Mouse (Mus musculus): ENCODE measurements at regions not wholly inside any gene's neighbourhood (a gene's known extent, or its start where the extent isn't known, plus 50 kb on each side); places are given as distances from the start of the nearest gene placed in this dataset.

- DNase-seq (ENCODE audit: low read depth, low spot score) = no peak
Observed at GRCm38 (mm10) chr4:90565909-90566308, 347.3 kb downstream of the Zfp352 start.

GRCm38 (mm10) chr4:90576139-90577082 is 357.8 kb downstream of the Zfp352 start:
- no peak for DNase-seq (ENCODE audit: low read depth, low spot score)

- no peak for DNase-seq (ENCODE audit: low read depth, low spot score)
Observed at GRCm38 (mm10) chr4:90598326-90598725, 379.7 kb downstream of the Zfp352 start.

GRCm38 (mm10) chr4:90608941-90609340 is 390.3 kb downstream of the Zfp352 start:
- no peak for DNase-seq (ENCODE audit: low read depth, low spot score)

- no peak for DNase-seq (ENCODE audit: low read depth, low spot score)
Observed at GRCm38 (mm10) chr4:90627937-90628336, 409.3 kb downstream of the Zfp352 start.

- peak; percentile 3 for DNase-seq (ENCODE audit: low read depth, low spot score)
Observed at GRCm38 (mm10) chr4:90672267-90672945, 453.8 kb downstream of the Zfp352 start.

GRCm38 (mm10) chr4:90696945-90697344 is 478.3 kb downstream of the Zfp352 start:
- DNase-seq (ENCODE audit: low read depth, low spot score) = no peak

GRCm38 (mm10) chr4:90729168-90729567 is 510.5 kb downstream of the Zfp352 start:
- DNase-seq (ENCODE audit: low read depth, low spot score) = peak; percentile 41

GRCm38 (mm10) chr4:90734856-90735255 is 516.2 kb downstream of the Zfp352 start:
- DNase-seq (ENCODE audit: low read depth, low spot score) = no peak

- no peak for DNase-seq (ENCODE audit: low read depth, low spot score)
Observed at GRCm38 (mm10) chr4:90744106-90744505, 525.5 kb downstream of the Zfp352 start.
